Mouse (Mus musculus): Measurements from ENCODE around the gene Tmem212. TPM values are rescaled to one million over a fixed set of nuclear protein-coding genes. Genes with fewer than 3 reads are reported as not detected.

Tmem212 gene
- polyA plus RNA-seq, 1 experiment from 2014 or later = not detected

DNA sequence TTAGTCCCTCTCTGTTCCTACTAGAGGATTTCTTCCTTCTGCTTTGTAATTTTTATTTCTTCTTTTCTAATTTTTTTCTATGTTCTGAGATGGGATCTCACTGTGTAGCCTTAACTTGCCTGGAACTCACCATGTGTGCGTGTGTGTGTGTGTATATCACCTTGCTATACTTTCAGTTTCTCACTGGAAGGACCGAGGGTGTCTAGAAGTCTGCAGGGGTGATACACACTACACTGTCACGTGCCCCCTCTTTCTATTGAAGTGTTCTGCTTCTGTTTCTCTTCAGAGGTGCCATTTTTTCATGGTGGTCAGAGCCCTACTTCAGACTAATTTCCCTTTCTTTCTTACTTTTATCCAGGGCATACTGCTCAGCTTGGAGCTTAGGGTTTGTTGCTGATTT lies 56.4 kb downstream of the Tmem212 start:
- Histone ChIP-seq H3K4me3 (replicated peaks; ENCODE audit: low read depth, low read length) (no peak overlapping the region), H3K36me3 (ENCODE audit: control insufficient read depth, insufficient read depth, low read length) (no peaks in the 10 kb centered on the region), H3K4me1 (ENCODE audit: control insufficient read depth, insufficient read depth, low read length) (no peaks in the 10 kb centered on the region), H3K27ac (replicated peaks; ENCODE audit: low read depth, low read length) (no peak overlapping the region), H3K9ac (replicated peaks; ENCODE audit: low read length) (no peak overlapping the region), H3K9me3 (ENCODE audit: control insufficient read depth, low read length) (no peaks in the 10 kb centered on the region), H3K4me2 (ENCODE audit: low read length) (no peak overlapping the region), H3K27me3 (ENCODE audit: control insufficient read depth, insufficient read depth, low read length) (no peaks in the 10 kb centered on the region)
- DNase-seq = no peak
- 85% methylated on average over 3 of the region's 3 CpGs for WGBS
- no peak for ATAC-seq (ENCODE audit: low FRiP score, low TSS enrichment)

DNA sequence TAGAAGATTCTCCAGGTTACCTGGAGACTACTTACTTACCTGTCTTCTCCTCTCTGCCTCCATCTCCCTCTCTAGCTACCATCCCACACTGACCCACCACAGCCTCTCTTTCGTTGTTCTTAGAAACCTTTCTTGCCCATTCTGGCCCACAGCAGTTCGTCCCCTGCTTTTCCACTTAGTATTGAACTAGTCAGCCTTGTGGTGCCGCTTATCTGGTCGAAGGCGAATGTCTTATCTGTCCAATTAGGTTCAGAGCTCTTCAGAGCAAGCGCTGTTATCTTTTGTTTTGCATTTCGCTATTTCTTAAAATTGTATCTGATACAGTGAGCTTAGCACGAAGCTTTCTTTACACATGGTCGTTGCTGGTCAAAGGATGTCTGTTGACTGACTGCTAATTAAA lies 56.9 kb downstream of the Tmem212 start:
- DNase-seq (no peak), ATAC-seq (ENCODE audit: low FRiP score, low TSS enrichment) (no peak)
- H3K27me3 ChIP-seq (ENCODE audit: control insufficient read depth, insufficient read depth, low read length) = no peaks in the 10 kb centered on the region
- no peak overlapping the region for H3K9ac ChIP-seq (replicated peaks; ENCODE audit: low read length)
- H3K36me3 ChIP-seq (ENCODE audit: control insufficient read depth, insufficient read depth, low read length) = no peaks in the 10 kb centered on the region
- no peaks in the 10 kb centered on the region for H3K9me3 ChIP-seq (ENCODE audit: control insufficient read depth, low read length)
- H3K4me1 ChIP-seq (ENCODE audit: control insufficient read depth, insufficient read depth, low read length) = no peaks in the 10 kb centered on the region
- WGBS = 90% methylated on average over 9 of the region's 9 CpGs
- no peak overlapping the region for H3K27ac ChIP-seq (replicated peaks; ENCODE audit: low read depth, low read length)
- H3K4me2 ChIP-seq (ENCODE audit: low read length) = no peak overlapping the region
- no peak overlapping the region for H3K4me3 ChIP-seq (replicated peaks; ENCODE audit: low read depth, low read length)

DNA sequence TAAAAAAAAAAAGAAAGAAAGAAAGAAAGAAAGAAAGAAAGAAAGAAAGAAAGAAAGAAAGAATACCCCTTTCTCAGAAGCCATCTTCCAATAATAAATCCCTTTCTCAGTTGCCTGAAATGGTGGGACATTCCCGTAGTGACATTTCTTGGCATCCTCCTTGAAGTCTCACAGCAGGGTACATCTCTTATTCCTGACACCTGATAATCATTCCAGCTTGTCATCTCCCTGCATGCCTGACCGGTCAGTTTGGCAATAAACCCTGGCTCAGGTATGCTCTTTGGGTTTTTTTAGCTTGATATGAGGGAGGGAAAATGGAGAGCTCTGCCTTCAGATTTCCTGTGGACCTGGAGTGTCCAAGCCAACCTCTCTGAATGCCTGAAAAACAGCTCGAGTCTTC lies 59.9 kb downstream of the Tmem212 start:
- H3K36me3 ChIP-seq (ENCODE audit: control insufficient read depth, insufficient read depth, low read length) = no peaks in the 10 kb centered on the region
- H3K27ac ChIP-seq (replicated peaks; ENCODE audit: low read depth, low read length) = no peak overlapping the region
- WGBS = 88% methylated on average over 3 of the region's 3 CpGs
- H3K4me3 ChIP-seq (replicated peaks; ENCODE audit: low read depth, low read length) = no peak overlapping the region
- no peak overlapping the region for H3K4me2 ChIP-seq (ENCODE audit: low read length)
- no peak overlapping the region for H3K9ac ChIP-seq (replicated peaks; ENCODE audit: low read length)
- DNase-seq (no peak), ATAC-seq (ENCODE audit: low FRiP score, low TSS enrichment) (no peak)
- no peaks in the 10 kb centered on the region for H3K27me3 ChIP-seq (ENCODE audit: control insufficient read depth, insufficient read depth, low read length)
- H3K9me3 ChIP-seq (ENCODE audit: control insufficient read depth, low read length) = no peaks in the 10 kb centered on the region
- H3K4me1 ChIP-seq (ENCODE audit: control insufficient read depth, insufficient read depth, low read length) = no peaks in the 10 kb centered on the region

DNA sequence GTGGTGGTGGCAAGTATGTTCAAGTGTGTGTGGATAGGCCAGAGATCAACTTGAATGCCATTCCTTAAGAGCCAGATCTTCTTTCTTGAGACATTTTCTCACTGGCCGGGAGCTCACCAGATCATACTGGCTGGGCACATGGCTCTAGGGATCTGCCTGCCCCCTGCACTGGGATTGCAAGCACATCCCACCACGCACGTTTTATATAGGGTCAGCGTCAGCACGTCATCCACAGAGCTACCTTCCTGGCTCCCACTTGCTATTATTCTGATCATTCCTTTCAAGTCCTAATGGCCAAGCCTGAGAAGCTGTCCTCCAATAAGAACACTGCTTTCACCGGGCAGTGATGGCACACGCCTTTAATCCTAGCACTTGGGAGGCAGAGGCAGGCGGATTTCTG lies 60.4 kb downstream of the Tmem212 start:
- H3K27ac ChIP-seq (replicated peaks; ENCODE audit: low read depth, low read length) = no peak overlapping the region
- H3K9ac ChIP-seq (replicated peaks; ENCODE audit: low read length) = no peak overlapping the region
- no peaks in the 10 kb centered on the region for H3K36me3 ChIP-seq (ENCODE audit: control insufficient read depth, insufficient read depth, low read length)
- no peaks in the 10 kb centered on the region for H3K9me3 ChIP-seq (ENCODE audit: control insufficient read depth, low read length)
- WGBS = 89% methylated on average over 8 of the region's 8 CpGs
- H3K27me3 ChIP-seq (ENCODE audit: control insufficient read depth, insufficient read depth, low read length) = no peaks in the 10 kb centered on the region
- ATAC-seq (ENCODE audit: low FRiP score, low TSS enrichment) (no peak), DNase-seq (no peak)
- H3K4me3 ChIP-seq (replicated peaks; ENCODE audit: low read depth, low read length) = no peak overlapping the region
- H3K4me2 ChIP-seq (ENCODE audit: low read length) = no peak overlapping the region
- no peaks in the 10 kb centered on the region for H3K4me1 ChIP-seq (ENCODE audit: control insufficient read depth, insufficient read depth, low read length)

DNA sequence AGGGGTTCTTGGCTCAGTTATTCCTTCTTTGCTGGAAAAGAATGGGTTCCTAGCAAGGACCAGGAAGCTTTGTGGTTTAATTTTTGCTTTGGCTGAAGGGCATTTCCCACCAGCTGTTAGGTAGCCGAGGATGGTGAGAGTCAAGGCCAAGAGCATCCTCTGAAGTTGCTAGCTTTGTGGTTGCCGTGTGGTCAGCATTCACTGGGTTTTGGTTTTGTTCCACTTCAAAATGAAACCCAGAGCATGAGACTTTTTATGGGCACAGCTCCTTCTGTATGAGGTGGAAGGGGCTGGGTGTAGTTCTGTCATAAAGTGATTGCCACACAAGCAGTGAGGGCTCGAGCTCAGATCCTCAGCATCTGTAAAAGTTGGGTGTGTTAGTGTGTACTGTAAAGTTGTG lies 67.4 kb downstream of the Tmem212 start:
- DNase-seq (no peak), ATAC-seq (ENCODE audit: low FRiP score, low TSS enrichment) (no peak)
- Histone ChIP-seq H3K9me3 (ENCODE audit: control insufficient read depth, low read length) (no peaks in the 10 kb centered on the region), H3K4me2 (ENCODE audit: low read length) (no peak overlapping the region), H3K27me3 (ENCODE audit: control insufficient read depth, insufficient read depth, low read length) (no peaks in the 10 kb centered on the region), H3K9ac (replicated peaks; ENCODE audit: low read length) (no peak overlapping the region), H3K4me3 (replicated peaks; ENCODE audit: low read depth, low read length) (no peak overlapping the region), H3K36me3 (ENCODE audit: control insufficient read depth, insufficient read depth, low read length) (no peaks in the 10 kb centered on the region), H3K27ac (replicated peaks; ENCODE audit: low read depth, low read length) (no peak overlapping the region), H3K4me1 (ENCODE audit: control insufficient read depth, insufficient read depth, low read length) (no peaks in the 10 kb centered on the region)
- 78% methylated on average over 3 of the region's 3 CpGs for WGBS

DNA sequence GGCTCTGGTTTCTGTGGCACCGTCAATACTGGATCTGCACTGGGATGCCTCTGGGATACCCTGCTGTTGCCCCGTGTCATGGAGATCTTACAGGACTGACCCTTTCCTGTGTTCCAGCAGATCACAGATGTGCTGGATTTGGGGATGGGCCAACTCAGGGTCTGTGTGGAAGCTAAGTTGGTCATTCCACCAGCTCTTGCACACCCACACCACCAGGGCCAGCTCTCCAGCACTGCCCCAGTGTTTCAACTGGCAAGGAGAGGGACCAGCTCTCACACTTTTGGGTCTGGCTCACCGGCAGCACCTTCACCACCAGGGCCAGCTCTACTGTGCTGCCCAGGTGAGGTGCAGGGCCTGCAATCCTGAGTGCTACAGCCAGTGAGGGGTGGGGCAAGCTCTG lies 68.9 kb downstream of the Tmem212 start:
- Histone ChIP-seq H3K4me3 (replicated peaks; ENCODE audit: low read depth, low read length) (no peak overlapping the region), H3K36me3 (ENCODE audit: control insufficient read depth, insufficient read depth, low read length) (no peaks in the 10 kb centered on the region), H3K4me2 (ENCODE audit: low read length) (no peak overlapping the region), H3K27ac (replicated peaks; ENCODE audit: low read depth, low read length) (no peak overlapping the region), H3K9ac (replicated peaks; ENCODE audit: low read length) (no peak overlapping the region), H3K27me3 (ENCODE audit: control insufficient read depth, insufficient read depth, low read length) (no peaks in the 10 kb centered on the region), H3K9me3 (ENCODE audit: control insufficient read depth, low read length) (no peaks in the 10 kb centered on the region), H3K4me1 (ENCODE audit: control insufficient read depth, insufficient read depth, low read length) (no peaks in the 10 kb centered on the region)
- WGBS = 95% methylated on average over 3 of the region's 3 CpGs
- DNase-seq (no peak), ATAC-seq (ENCODE audit: low FRiP score, low TSS enrichment) (no peak)

DNA sequence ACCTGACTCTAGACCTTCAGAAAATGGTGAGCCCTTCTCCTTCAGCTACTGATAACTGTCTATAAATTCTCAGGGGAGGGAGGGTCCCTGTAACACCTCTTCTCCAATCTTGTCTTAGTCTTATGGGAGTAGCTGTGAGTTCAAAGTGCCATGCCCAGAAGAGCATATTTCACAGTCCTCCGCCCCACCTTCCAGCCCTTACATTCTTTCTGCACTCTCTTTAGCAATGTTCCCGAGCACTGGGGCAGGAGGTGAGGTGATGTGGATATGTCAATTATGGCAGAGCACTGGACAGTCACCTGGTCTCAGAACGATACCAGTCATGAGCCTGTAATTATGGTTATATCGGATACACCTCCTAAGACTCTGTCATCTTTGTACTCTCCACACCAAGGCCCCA lies 70.2 kb downstream of the Tmem212 start:
- Histone ChIP-seq H3K4me1 (ENCODE audit: control insufficient read depth, insufficient read depth, low read length) (no peaks in the 10 kb centered on the region), H3K36me3 (ENCODE audit: control insufficient read depth, insufficient read depth, low read length) (no peaks in the 10 kb centered on the region), H3K27ac (replicated peaks; ENCODE audit: low read depth, low read length) (no peak overlapping the region), H3K9ac (replicated peaks; ENCODE audit: low read length) (no peak overlapping the region), H3K9me3 (ENCODE audit: control insufficient read depth, low read length) (no peaks in the 10 kb centered on the region), H3K27me3 (ENCODE audit: control insufficient read depth, insufficient read depth, low read length) (no peaks in the 10 kb centered on the region), H3K4me3 (replicated peaks; ENCODE audit: low read depth, low read length) (no peak overlapping the region), H3K4me2 (ENCODE audit: low read length) (no peak overlapping the region)
- 88% methylated on average over 4 of the region's 4 CpGs for WGBS
- ATAC-seq (ENCODE audit: low FRiP score, low TSS enrichment) (no peak), DNase-seq (no peak)

Other genes with a start within 250 kb of the Tmem212 start
- 6.7 and 8.1 TPM in 2 replicates for gene Fndc3b, start 185.1 kb downstream of the Tmem212 start, polyA plus RNA-seq (2014; fragmentation: Nextera tagmentation; extraction: Ambion mirVana)
- 2.3 and 5.4 TPM in 2 replicates for gene Pld1, start 42.3 kb upstream of the Tmem212 start, polyA plus RNA-seq (2014; fragmentation: Nextera tagmentation; extraction: Ambion mirVana)

Data from midbrain, embryonic 14.5 days (tissue).